Mouse (Mus musculus): Measurements from ENCODE around the gene Dupd1.

DNA sequence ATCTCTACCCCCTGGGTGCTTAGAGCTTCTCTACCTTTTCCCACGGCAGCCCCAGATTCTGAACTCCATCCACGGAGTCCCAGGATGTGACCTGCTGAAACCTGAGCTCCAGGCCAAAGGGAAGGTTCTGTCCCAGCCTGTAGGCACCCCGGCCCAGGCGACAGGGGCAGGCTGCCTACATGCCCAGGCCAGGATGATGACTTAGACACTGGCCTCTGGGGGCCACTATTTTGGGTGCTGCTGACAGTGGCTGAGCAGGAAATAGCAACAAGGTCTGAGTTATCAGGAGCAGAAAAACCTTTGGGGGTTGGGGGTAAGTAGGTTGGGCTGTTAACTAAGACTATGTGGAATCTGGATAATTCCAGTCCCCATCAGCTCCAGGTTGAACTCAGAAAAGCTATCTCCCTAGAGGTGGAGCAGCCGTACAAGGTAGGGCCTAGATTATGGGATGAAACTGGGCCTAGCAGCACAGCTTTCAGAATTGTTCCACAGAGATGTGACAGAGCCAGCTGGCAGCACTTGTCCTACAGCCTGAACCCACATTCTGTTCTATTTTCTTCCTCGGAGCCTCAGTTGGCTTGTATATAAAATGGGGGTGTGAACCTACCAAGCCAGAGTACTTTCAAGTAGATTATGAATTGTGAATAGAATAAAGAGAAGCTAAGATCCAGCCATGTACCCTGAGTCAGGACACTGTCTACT, 14.8 kb upstream of the Dupd1 start:
- TF ChIP-seq CTCF (IDR thresholded peaks at IDR 0.05; ENCODE audit: borderline replicate concordance, control insufficient read depth, extremely low read depth, insufficient read depth, low read length, poor library complexity) (no peak), POLR2A (IDR thresholded peaks at IDR 0.05; ENCODE audit: control insufficient read depth, extremely low read depth, insufficient read depth, low read length, poor library complexity) (no peak)

Data from thymus, adult 2 months (tissue).